Mouse (Mus musculus) splenic B cell, adult 2 months (primary cell): ENCODE data around the gene Serf2.
A peak's percentile ranks its signal among the peaks of the same experiment; 100 is the strongest.

Source experiments
- DNase-seq: peaks from one replicate; pipeline ENCODE4 v3.0.0-alpha.2; 2011; ENCODE audit warnings: low read depth, low spot score
- H3K27me3 ChIP-seq: 2 replicates; pipeline ENCODE4 v1.6.1; 2012; ENCODE audit warnings: mild to moderate bottlenecking, low read length, moderate library complexity, mixed read lengths; ENCODE audit not compliant: control insufficient read depth, poor library complexity, insufficient read depth, severe bottlenecking
- H3K36me3 ChIP-seq: 2 replicates; pipeline ENCODE4 v1.6.1; 2012; ENCODE audit warnings: mild to moderate bottlenecking, low read length, moderate library complexity, mixed read lengths; ENCODE audit not compliant: control insufficient read depth, poor library complexity, insufficient read depth, severe bottlenecking

Gene Serf2

GRCm38 (mm10) chr2:121448739-121449535 is at the start of gene Serf2:
Gene Serf2, plus strand, starts transcription at chr2:121449195.
- peak; percentile 99 for DNase-seq
- Histone ChIP-seq H3K27me3 (no peaks in the 10 kb centered on the region), H3K36me3 (peaks cover 5% of the 10 kb centered on the region; the same call in 1 of the 2 replicates)

GRCm38 (mm10) chr2:121403296-121403695 is 45.7 kb upstream of the Serf2 start:
- H3K36me3 ChIP-seq = no peaks in the 10 kb centered on the region
- DNase-seq = no peak
- no peaks in the 10 kb centered on the region for H3K27me3 ChIP-seq

- DNase-seq = peak; percentile 81
- Histone ChIP-seq H3K36me3 (no peaks in the 10 kb centered on the region), H3K27me3 (no peaks in the 10 kb centered on the region)
Observed at GRCm38 (mm10) chr2:121408160-121408559, 40.8 kb upstream of the Serf2 start.

GRCm38 (mm10) chr2:121412843-121413386 is 36.1 kb upstream of the Serf2 start:
- Histone ChIP-seq H3K27me3 (no peaks in the 10 kb centered on the region), H3K36me3 (0 out of 2 replicates have a peak, but pooled peaks cover 2% of the 10 kb centered on the region)
- DNase-seq = no peak

- H3K27me3 ChIP-seq = no peaks in the 10 kb centered on the region
- H3K36me3 ChIP-seq = 0 out of 2 replicates have a peak, but pooled peaks cover 2% of the 10 kb centered on the region
- peak; percentile 93 for DNase-seq
Observed at GRCm38 (mm10) chr2:121413387-121414042, 35.5 kb upstream of the Serf2 start, which contains the start of the genes Pdia3 and Catsper2. Gene Pdia3, plus strand, starts transcription at chr2:121413775. Gene Catsper2, minus strand, starts transcription at chr2:121413792.

- peak; percentile 57 for DNase-seq
- Histone ChIP-seq H3K36me3 (0 out of 2 replicates have a peak, but pooled peaks cover 4% of the 10 kb centered on the region), H3K27me3 (no peaks in the 10 kb centered on the region)
Observed at GRCm38 (mm10) chr2:121414139-121414685, 34.8 kb upstream of the Serf2 start.

GRCm38 (mm10) chr2:121415103-121415502 is 33.9 kb upstream of the Serf2 start:
- no peak for DNase-seq
- H3K27me3 ChIP-seq = no peaks in the 10 kb centered on the region
- 0 out of 2 replicates have a peak, but pooled peaks cover 4% of the 10 kb centered on the region for H3K36me3 ChIP-seq

GRCm38 (mm10) chr2:121415591-121415990 is 33.4 kb upstream of the Serf2 start:
- Histone ChIP-seq H3K36me3 (0 out of 2 replicates have a peak, but pooled peaks cover 4% of the 10 kb centered on the region), H3K27me3 (no peaks in the 10 kb centered on the region)
- no peak for DNase-seq

GRCm38 (mm10) chr2:121416356-121416755 is 32.6 kb upstream of the Serf2 start:
- no peaks in the 10 kb centered on the region for H3K27me3 ChIP-seq
- DNase-seq = no peak
- 0 out of 2 replicates have a peak, but pooled peaks cover 4% of the 10 kb centered on the region for H3K36me3 ChIP-seq

- H3K36me3 ChIP-seq = peaks cover 6% of the 10 kb centered on the region; the same call in 1 of the 2 replicates
- DNase-seq = no peak
- H3K27me3 ChIP-seq = no peaks in the 10 kb centered on the region
Observed at GRCm38 (mm10) chr2:121418476-121418875, 30.5 kb upstream of the Serf2 start.

- DNase-seq = no peak
- Histone ChIP-seq H3K27me3 (no peaks in the 10 kb centered on the region), H3K36me3 (peaks cover 6% of the 10 kb centered on the region; the same call in 1 of the 2 replicates)
Observed at GRCm38 (mm10) chr2:121423166-121423565, 25.8 kb upstream of the Serf2 start.

GRCm38 (mm10) chr2:121425890-121426289 is 23.1 kb upstream of the Serf2 start:
- Histone ChIP-seq H3K36me3 (peaks cover 13% of the 10 kb centered on the region), H3K27me3 (no peaks in the 10 kb centered on the region)
- no peak for DNase-seq

GRCm38 (mm10) chr2:121434854-121435253 is 14.1 kb upstream of the Serf2 start:
- H3K27me3 ChIP-seq = no peaks in the 10 kb centered on the region

GRCm38 (mm10) chr2:121439746-121440145 is 9.2 kb upstream of the Serf2 start:
- H3K27me3 ChIP-seq = no peaks in the 10 kb centered on the region
- peaks cover 14% of the 10 kb centered on the region for H3K36me3 ChIP-seq
- no peak for DNase-seq

More at GRCm38 (mm10) chr2:121434854-121435253, 14.1 kb upstream of the Serf2 start:
- DNase-seq = peak; percentile 78
- peaks cover 25% of the 10 kb centered on the region for H3K36me3 ChIP-seq
